Mouse (Mus musculus) liver, embryonic 13.5 days (tissue): ENCODE measurements around the gene Itga9. TPM values are rescaled to one million over a fixed set of nuclear protein-coding genes. Genes with fewer than 3 reads are reported as not detected.

Experiments
- ATAC-seq: fragments of 200-750 bp; cut with Nextera tagmentation; 2 replicates; pipeline ENCODE4 v1.8.0; 2017; ENCODE audit warnings: low read depth, mild to moderate bottlenecking, moderate number of reproducible peaks, moderate library complexity
- DNase-seq: peaks from one replicate; pipeline ENCODE4 v3.0.0; 2022
- H3K27ac ChIP-seq: fragments of 300-500 bp; sonication (generic); 2 replicates; pipeline ENCODE4 v1.5.1; 2015; ENCODE audit warnings: moderate library complexity, mild to moderate bottlenecking, inconsistent platforms
- H3K27me3 ChIP-seq: fragments of 300-500 bp; sonication (generic); 2 replicates; pipeline ENCODE4 v1.6.1; 2015; ENCODE audit warnings: mild to moderate bottlenecking, inconsistent platforms
- H3K36me3 ChIP-seq: fragments of 300-500 bp; sonication (generic); 2 replicates; pipeline ENCODE4 v1.6.1; 2015; ENCODE audit warnings: mild to moderate bottlenecking, inconsistent platforms
- H3K4me1 ChIP-seq: fragments of 300-500 bp; sonication (generic); replicated peaks from 2 replicates; pipeline ENCODE4 v1.6.1; 2015; ENCODE audit warnings: inconsistent platforms
- H3K4me2 ChIP-seq: fragments of 300-500 bp; sonication (generic); 2 replicates; pipeline ENCODE4 v1.6.1; 2015; ENCODE audit warnings: inconsistent platforms, mild to moderate bottlenecking, moderate library complexity
- H3K4me3 ChIP-seq: fragments of 300-500 bp; sonication (generic); replicated peaks from 2 replicates; pipeline ENCODE4 v1.5.1; 2015; ENCODE audit warnings: mild to moderate bottlenecking, inconsistent platforms
- H3K9ac ChIP-seq: fragments of 300-500 bp; sonication (generic); 2 replicates; pipeline ENCODE4 v1.6.1; 2015; ENCODE audit warnings: mild to moderate bottlenecking, inconsistent platforms
- H3K9me3 ChIP-seq: fragments of 300-500 bp; sonication (generic); replicated peaks from 2 replicates; pipeline ENCODE4 v1.6.1; 2016; ENCODE audit warnings: inconsistent platforms
- WGBS: fragments of 180-500 bp; shearing (Covaris S2); methylation state at CpG from one replicate; pipeline ENCODE4 v1.1.7; 2015; ENCODE audit not compliant: insufficient replicate concordance; 5-methylcytosine and 5-hydroxymethylcytosine counted together
- polyA plus RNA-seq: library from polyadenylated mRNA; unstranded; fragments of >200 nt; fragmentation: Nextera tagmentation; extraction: Ambion mirVana; gene quantifications from 2 replicates; pipeline ENCODE4 v1.2.1, GENCODE M21; 2015

Itga9 gene
- polyA plus RNA-seq, 1 experiment from 2014 or later: 2.2 TPM

DNA sequence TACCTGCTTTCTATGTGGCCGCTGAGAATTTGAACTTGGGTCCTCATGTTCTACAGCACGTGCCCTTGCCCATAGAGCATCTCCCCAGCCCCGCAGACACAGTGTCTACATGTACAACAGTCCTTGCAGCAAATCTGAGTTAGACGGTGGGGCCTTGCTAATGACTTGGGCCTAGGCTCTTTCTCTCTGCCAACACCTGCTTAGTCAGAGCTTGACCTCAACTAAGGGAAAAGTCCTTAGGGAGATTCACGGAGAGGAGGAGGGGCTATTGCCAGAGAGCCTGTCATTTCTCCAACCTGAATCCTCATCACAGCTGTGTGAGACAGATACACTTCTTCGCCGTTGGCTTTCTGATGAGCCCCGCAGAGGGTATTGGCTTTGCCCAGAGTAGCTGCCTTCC lies 70.2 kb downstream of the Itga9 start:
- ATAC-seq (no peak), DNase-seq (no peak)
- Histone ChIP-seq H3K36me3 (no peaks in the 10 kb centered on the region), H3K4me1 (peaks cover 18% of the 10 kb centered on the region), H3K27ac (no peak overlapping the region), H3K4me2 (no peak overlapping the region), H3K27me3 (no peaks in the 10 kb centered on the region), H3K4me3 (no peak overlapping the region), H3K9ac (no peak overlapping the region), H3K9me3 (no peaks in the 10 kb centered on the region)
- 66% methylated on average over 8 of the region's 8 CpGs for whole genome bisulfite sequencing

- DNase-seq (no peak), ATAC-seq (no peak)
- no peaks in the 10 kb centered on the region for H3K27me3 ChIP-seq
- H3K27ac ChIP-seq: no peak overlapping the region
- no peak overlapping the region for H3K9ac ChIP-seq
- H3K36me3 ChIP-seq: no peaks in the 10 kb centered on the region
- H3K4me1 ChIP-seq: peaks cover 18% of the 10 kb centered on the region
- WGBS: 13% methylated on average over 9 of the region's 9 CpGs
- H3K4me2 ChIP-seq: no peak overlapping the region
- H3K9me3 ChIP-seq: no peaks in the 10 kb centered on the region
- H3K4me3 ChIP-seq: no peak overlapping the region
Measured at GRCm38 (mm10) chr9:118677349-118677748, 70.9 kb downstream of the Itga9 start.

GRCm38 (mm10) chr9:118678020-118678750 lies 71.7 kb downstream of the Itga9 start:
- H3K4me1 ChIP-seq: peaks cover 18% of the 10 kb centered on the region
- no peak overlapping the region for H3K4me2 ChIP-seq
- H3K4me3 ChIP-seq: no peak overlapping the region
- no peaks in the 10 kb centered on the region for H3K36me3 ChIP-seq
- DNase-seq (no peak), ATAC-seq (0 out of 2 replicates have a peak, but pooled peaks have one; percentile 18)
- no peak overlapping the region for H3K9ac ChIP-seq
- 28% methylated on average over 15 of the region's 15 CpGs for WGBS
- H3K27me3 ChIP-seq: no peaks in the 10 kb centered on the region
- no peak overlapping the region for H3K27ac ChIP-seq
- no peaks in the 10 kb centered on the region for H3K9me3 ChIP-seq

GRCm38 (mm10) chr9:118678759-118679158 lies 72.3 kb downstream of the Itga9 start:
- Histone ChIP-seq H3K4me3 (no peak overlapping the region), H3K4me2 (no peak overlapping the region), H3K36me3 (no peaks in the 10 kb centered on the region), H3K4me1 (peaks cover 18% of the 10 kb centered on the region), H3K27me3 (no peaks in the 10 kb centered on the region), H3K9ac (no peak overlapping the region), H3K27ac (no peak overlapping the region), H3K9me3 (no peaks in the 10 kb centered on the region)
- no peak for ATAC-seq
- peak; percentile 19 for DNase-seq
- WGBS: 20% methylated on average over 10 of the region's 10 CpGs

DNA sequence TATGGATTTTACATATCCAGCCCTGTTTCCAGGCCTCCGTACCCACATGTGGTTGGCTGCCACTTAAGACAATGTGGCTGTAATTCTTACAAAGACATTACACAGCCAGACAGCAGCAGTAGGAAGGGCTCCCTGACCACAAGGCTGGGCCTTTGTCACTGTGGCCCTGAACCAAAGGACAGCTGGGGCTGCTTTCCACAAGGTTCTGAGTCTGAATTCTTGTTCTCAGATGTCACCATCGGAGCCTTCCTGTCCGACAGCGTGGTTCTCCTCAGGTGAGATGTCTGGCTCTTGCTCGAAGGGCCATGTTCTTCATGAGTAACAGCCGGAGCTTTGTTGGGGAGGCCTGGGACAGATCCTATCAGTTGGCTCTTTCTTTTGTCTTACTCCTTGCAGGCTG lies 75.0 kb downstream of the Itga9 start:
- Histone ChIP-seq H3K4me2 (no peak overlapping the region), H3K9ac (no peak overlapping the region), H3K27ac (no peak overlapping the region), H3K27me3 (no peaks in the 10 kb centered on the region), H3K9me3 (no peaks in the 10 kb centered on the region), H3K4me1 (peaks cover 18% of the 10 kb centered on the region), H3K4me3 (no peak overlapping the region), H3K36me3 (no peaks in the 10 kb centered on the region)
- no peak for ATAC-seq
- 72% methylated on average over 6 of the region's 6 CpGs for WGBS
- DNase-seq: no peak

GRCm38 (mm10) chr9:118682154-118682553 lies 75.7 kb downstream of the Itga9 start:
- no peaks in the 10 kb centered on the region for H3K36me3 ChIP-seq
- DNase-seq (no peak), ATAC-seq (no peak)
- no peaks in the 10 kb centered on the region for H3K9me3 ChIP-seq
- no peaks in the 10 kb centered on the region for H3K27me3 ChIP-seq
- H3K27ac ChIP-seq: no peak overlapping the region
- H3K4me3 ChIP-seq: no peak overlapping the region
- no peak overlapping the region for H3K4me2 ChIP-seq
- H3K9ac ChIP-seq: no peak overlapping the region
- 61% methylated on average over 8 of the region's 8 CpGs for WGBS
- H3K4me1 ChIP-seq: peaks cover 18% of the 10 kb centered on the region

DNA sequence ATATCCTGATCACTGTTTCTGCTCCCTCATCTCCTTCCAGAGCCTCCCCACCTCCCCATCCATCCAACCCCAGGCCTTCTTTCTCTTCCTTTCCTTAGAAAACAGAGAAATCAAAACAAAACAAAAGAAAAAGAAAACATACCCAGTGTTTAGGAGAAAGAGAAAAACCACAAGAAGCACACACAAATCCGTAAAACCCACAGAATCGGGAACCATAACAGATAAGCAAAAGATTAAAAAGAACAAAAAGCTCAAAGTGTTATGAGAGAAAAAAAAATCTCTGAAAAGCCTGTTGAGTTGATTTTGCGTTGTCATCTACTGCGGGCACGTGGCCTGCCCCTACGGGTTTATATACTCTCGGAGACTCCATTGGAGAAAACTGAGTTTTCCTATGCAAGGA lies 77.0 kb downstream of the Itga9 start:
- no peak for DNase-seq
- no peak overlapping the region for H3K4me3 ChIP-seq
- no peaks in the 10 kb centered on the region for H3K36me3 ChIP-seq
- no peak for ATAC-seq
- no peak overlapping the region for H3K4me2 ChIP-seq
- peaks cover 13% of the 10 kb centered on the region for H3K4me1 ChIP-seq
- H3K9me3 ChIP-seq: no peaks in the 10 kb centered on the region
- 74% methylated on average over 7 of the region's 7 CpGs for WGBS
- H3K27me3 ChIP-seq: no peaks in the 10 kb centered on the region
- no peak overlapping the region for H3K27ac ChIP-seq
- no peak overlapping the region for H3K9ac ChIP-seq

DNA sequence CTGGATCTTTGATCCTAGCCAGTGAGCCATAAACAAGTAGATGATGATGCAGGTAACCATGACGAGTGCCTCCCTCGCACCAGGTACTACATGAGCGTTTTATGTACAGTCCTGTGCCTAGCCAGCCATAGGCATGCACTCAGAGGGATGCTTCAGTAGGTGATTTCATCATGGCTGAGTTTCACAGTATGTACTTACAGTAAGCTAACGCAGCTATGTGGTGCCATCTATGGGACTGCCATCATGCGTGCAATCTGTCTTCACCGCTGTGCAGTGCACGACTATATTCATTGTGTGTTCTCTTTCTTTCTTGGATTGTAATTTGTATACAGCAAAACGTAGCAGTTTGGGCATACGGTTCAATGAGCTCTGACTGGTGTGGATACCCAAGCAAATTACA lies 77.9 kb downstream of the Itga9 start:
- no peaks in the 10 kb centered on the region for H3K27me3 ChIP-seq
- ATAC-seq: no peak
- H3K27ac ChIP-seq: no peak overlapping the region
- no peak for DNase-seq
- 71% methylated on average over 9 of the region's 9 CpGs for WGBS
- no peak overlapping the region for H3K4me3 ChIP-seq
- H3K4me2 ChIP-seq: no peak overlapping the region
- no peaks in the 10 kb centered on the region for H3K36me3 ChIP-seq
- H3K9ac ChIP-seq: no peak overlapping the region
- peaks cover 13% of the 10 kb centered on the region for H3K4me1 ChIP-seq
- no peaks in the 10 kb centered on the region for H3K9me3 ChIP-seq

DNA sequence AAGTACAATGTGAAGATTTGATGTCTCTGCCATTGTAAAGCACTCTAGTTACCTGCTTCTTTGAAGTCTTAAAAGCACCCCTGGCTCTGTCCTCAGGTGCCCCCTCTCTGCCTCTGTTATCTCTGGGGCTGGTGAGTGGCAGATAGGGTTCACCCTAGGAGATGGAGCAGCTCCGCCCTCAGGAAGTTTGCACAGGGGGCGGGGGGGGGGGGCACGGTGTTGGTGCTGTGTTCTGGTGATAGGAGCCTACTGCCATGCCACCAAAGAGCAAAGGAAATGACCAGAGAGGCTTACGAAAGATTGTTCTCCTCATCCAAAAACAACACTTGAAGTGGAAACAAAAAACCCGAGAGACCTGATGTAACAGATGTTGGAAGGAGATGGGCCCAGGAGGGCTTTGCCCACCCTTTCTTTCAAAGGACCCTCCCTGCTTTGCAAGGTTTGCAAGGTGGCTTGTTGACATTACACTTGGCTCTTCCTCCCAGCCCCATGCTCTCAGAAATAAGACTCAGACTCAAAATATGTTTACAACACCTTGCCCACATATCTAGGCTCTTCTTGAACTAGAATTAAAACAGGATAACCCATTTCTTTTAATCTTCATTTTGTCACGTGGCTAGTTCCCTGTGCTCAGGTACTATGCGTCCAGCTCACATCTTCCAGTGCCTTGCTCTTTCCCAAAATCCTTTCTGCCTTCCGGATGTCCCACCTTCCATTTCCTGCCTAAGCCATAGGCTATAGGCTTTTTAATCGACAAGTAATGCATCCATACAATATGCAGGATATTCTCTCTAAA lies 79.9 kb downstream of the Itga9 start:
- H3K4me1 ChIP-seq: peaks cover 13% of the 10 kb centered on the region
- H3K27ac ChIP-seq: no peak overlapping the region
- H3K4me2 ChIP-seq: no peak overlapping the region
- H3K4me3 ChIP-seq: no peak overlapping the region
- H3K36me3 ChIP-seq: no peaks in the 10 kb centered on the region
- no peak for DNase-seq
- ATAC-seq: peak; percentile 65; the same call in 1 of the 2 replicates
- no peaks in the 10 kb centered on the region for H3K9me3 ChIP-seq
- WGBS: 30% methylated on average over 9 of the region's 9 CpGs
- H3K27me3 ChIP-seq: no peaks in the 10 kb centered on the region
- no peak overlapping the region for H3K9ac ChIP-seq

- Histone ChIP-seq H3K36me3 (no peaks in the 10 kb centered on the region), H3K9me3 (no peaks in the 10 kb centered on the region), H3K27me3 (no peaks in the 10 kb centered on the region), H3K4me1 (peaks cover 13% of the 10 kb centered on the region), H3K9ac (no peak overlapping the region), H3K4me3 (no peak overlapping the region), H3K4me2 (no peak overlapping the region), H3K27ac (no peak overlapping the region)
- WGBS: 64% methylated on average over 4 of the region's 4 CpGs
- DNase-seq (no peak), ATAC-seq (no peak)
Measured at GRCm38 (mm10) chr9:118688248-118688647, 81.8 kb downstream of the Itga9 start.

DNA sequence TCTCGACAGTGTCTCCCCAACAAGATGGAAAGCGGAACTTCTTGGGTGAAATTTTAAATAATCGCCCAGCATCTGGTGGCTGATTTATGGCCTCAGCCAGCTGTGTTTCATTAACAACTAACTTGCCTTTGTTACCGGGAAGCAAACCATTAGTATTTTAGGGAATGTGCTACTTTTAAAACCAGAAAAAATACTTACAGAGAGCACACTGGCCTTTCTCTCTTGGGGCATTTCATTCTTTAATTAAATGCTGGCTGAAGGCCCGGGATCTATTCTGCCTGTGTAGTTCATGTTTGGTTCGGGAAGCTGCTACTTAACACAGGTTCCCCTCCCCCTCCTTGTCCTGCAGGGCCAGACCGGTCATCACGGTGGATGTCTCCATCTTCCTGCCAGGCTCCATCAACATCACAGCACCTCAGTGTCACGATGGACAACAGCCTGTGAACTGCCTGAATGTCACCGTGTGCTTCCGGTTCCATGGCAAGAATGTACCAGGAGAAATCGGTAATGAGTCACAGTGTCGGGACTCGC lies 82.5 kb downstream of the Itga9 start:
- H3K27ac ChIP-seq: no peak overlapping the region
- no peak overlapping the region for H3K4me3 ChIP-seq
- no peak overlapping the region for H3K4me2 ChIP-seq
- ATAC-seq (no peak), DNase-seq (no peak)
- no peaks in the 10 kb centered on the region for H3K9me3 ChIP-seq
- H3K27me3 ChIP-seq: no peaks in the 10 kb centered on the region
- H3K36me3 ChIP-seq: no peaks in the 10 kb centered on the region
- peaks cover 13% of the 10 kb centered on the region for H3K4me1 ChIP-seq
- WGBS: 73% methylated on average over 14 of the region's 14 CpGs
- no peak overlapping the region for H3K9ac ChIP-seq
